Mouse (Mus musculus): ENCODE results near the gene Rhot1.

Gene Rhot1

GRCm38 (mm10) chr11:80289701-80290445, 81.1 kb downstream of the Rhot1 start:
- DNase-seq (ENCODE audit: low spot score): peak; percentile 48

GRCm38 (mm10) chr11:80291004-80291403, 82.2 kb downstream of the Rhot1 start:
- no peak for DNase-seq (ENCODE audit: low spot score)

- no peak for DNase-seq (ENCODE audit: low spot score)
Measured at GRCm38 (mm10) chr11:80292463-80292862, 83.6 kb downstream of the Rhot1 start.

GRCm38 (mm10) chr11:80295066-80295465, 86.2 kb downstream of the Rhot1 start:
- DNase-seq (ENCODE audit: low spot score): no peak

- no peak for DNase-seq (ENCODE audit: low spot score)
Measured at GRCm38 (mm10) chr11:80295785-80296184, 87.0 kb downstream of the Rhot1 start.

- DNase-seq (ENCODE audit: low spot score): no peak
Measured at GRCm38 (mm10) chr11:80299513-80300235, 90.9 kb downstream of the Rhot1 start.

- DNase-seq (ENCODE audit: low spot score): no peak
Measured at GRCm38 (mm10) chr11:80300551-80301315, 91.9 kb downstream of the Rhot1 start, which contains the start of gene Rhbdl3. Gene Rhbdl3, plus strand, starts transcription at chr11:80300912.

GRCm38 (mm10) chr11:80301316-80302045, 92.7 kb downstream of the Rhot1 start:
- no peak for DNase-seq (ENCODE audit: low spot score)

GRCm38 (mm10) chr11:80302046-80302390, 93.2 kb downstream of the Rhot1 start:
- no peak for DNase-seq (ENCODE audit: low spot score)

- peak; percentile 76 for DNase-seq (ENCODE audit: low spot score)
Measured at GRCm38 (mm10) chr11:80302536-80302935, 93.7 kb downstream of the Rhot1 start.

- DNase-seq (ENCODE audit: low spot score): no peak
Measured at GRCm38 (mm10) chr11:80303746-80304145, 94.9 kb downstream of the Rhot1 start.

- DNase-seq (ENCODE audit: low spot score): peak; percentile 58
Measured at GRCm38 (mm10) chr11:80304846-80305245, 96.0 kb downstream of the Rhot1 start.

GRCm38 (mm10) chr11:80308537-80308936, 99.7 kb downstream of the Rhot1 start:
- DNase-seq (ENCODE audit: low spot score): no peak

GRCm38 (mm10) chr11:80311271-80311670, 102.5 kb downstream of the Rhot1 start:
- DNase-seq (ENCODE audit: low spot score): no peak

GRCm38 (mm10) chr11:80312049-80312448, 103.2 kb downstream of the Rhot1 start:
- DNase-seq (ENCODE audit: low spot score): no peak

- no peak for DNase-seq (ENCODE audit: low spot score)
Measured at GRCm38 (mm10) chr11:80312565-80312964, 103.7 kb downstream of the Rhot1 start.

GRCm38 (mm10) chr11:80313462-80313861, 104.6 kb downstream of the Rhot1 start:
- DNase-seq (ENCODE audit: low spot score): no peak

- no peak for DNase-seq (ENCODE audit: low spot score)
Measured at GRCm38 (mm10) chr11:80313944-80314343, 105.1 kb downstream of the Rhot1 start.

GRCm38 (mm10) chr11:80315743-80316639, 107.2 kb downstream of the Rhot1 start:
- no peak for DNase-seq (ENCODE audit: low spot score)
